Mouse (Mus musculus) left cerebral cortex, postnatal 25 days (tissue): Measurements from ENCODE around the gene Phka2. TPM values are rescaled to one million over a fixed set of nuclear protein-coding genes. Genes with fewer than 3 reads are reported as not detected.
A peak's percentile ranks its signal among the peaks of the same experiment; 100 is the strongest.

Experiments used
- DNase-seq, 2 experiments: peaks; one replicate each; pipeline ENCODE4 v3.0.0; 2022; ENCODE audit warnings: low spot score in 2 of 2, mixed read lengths in 1 of 2
- intact Hi-C: fragments of 180-260 bp; cut with DNase I; formaldehyde crosslinking; loops from one replicate; pipeline ENCODE4 v1.15.1; 2025
- total RNA-seq, 2 experiments: library from RNA; stranded (reverse); gene quantifications; 2 replicates each; pipeline ENCODE4 v1.2.3; 2021

The Phka2 gene
- total RNA-seq: 10 to 100 TPM; 26.8 to 33.5 TPM

GRCm38 (mm10) chrX:160502048-160503041 lies at the start of gene Phka2:
Phka2 (plus strand) TSS chrX:160502166.
- peak; percentile 81 to 84 for DNase-seq
- intact Hi-C loops: loop anchor here (10.0 kb wide), 1 partner anchor 262 kb away; the partner anchor contains the start of gene Rs1

GRCm38 (mm10) chrX:160455686-160456085 lies 46.3 kb upstream of the Phka2 start:
- intact Hi-C loops: no loop called here
- no peak for DNase-seq

- no peak for DNase-seq
- intact Hi-C loops: no loop called here
Measured at GRCm38 (mm10) chrX:160471257-160471786, 30.6 kb upstream of the Phka2 start.

GRCm38 (mm10) chrX:160489784-160490183 lies 12.2 kb upstream of the Phka2 start:
- DNase-seq: no peak
- intact Hi-C loops: no loop called here

GRCm38 (mm10) chrX:160494333-160494732 lies 7.6 kb upstream of the Phka2 start:
- DNase-seq: no peak

GRCm38 (mm10) chrX:160494921-160495320 lies 7.0 kb upstream of the Phka2 start:
- no peak for DNase-seq

More at GRCm38 (mm10) chrX:160494333-160494732, 7.6 kb upstream of the Phka2 start:
- intact Hi-C loops: no loop called here

GRCm38 (mm10) chrX:160496473-160496872 lies 5.5 kb upstream of the Phka2 start:
- no peak for DNase-seq
- intact Hi-C loops: no loop called here

More at GRCm38 (mm10) chrX:160494921-160495320, 7.0 kb upstream of the Phka2 start:
- intact Hi-C loops: no loop called here

- DNase-seq: no peak
- intact Hi-C loops: loop anchor here (10.0 kb wide), 1 partner anchor 264 kb away; the partner anchor contains the start of gene Rs1
Measured at GRCm38 (mm10) chrX:160501095-160501494, 871 bp upstream of the Phka2 start.

GRCm38 (mm10) chrX:160501687-160502047 lies 299 bp upstream of the Phka2 start:
- DNase-seq: no peak
- intact Hi-C loops: loop anchor here (10.0 kb wide), 1 partner anchor 263 kb away; the partner anchor contains the start of gene Rs1

- DNase-seq: no peak
- intact Hi-C loops: loop anchor here (10.0 kb wide), 1 partner anchor 256 kb away; the partner anchor contains the start of gene Rs1
Measured at GRCm38 (mm10) chrX:160509046-160509445, 7.1 kb downstream of the Phka2 start.

GRCm38 (mm10) chrX:160510197-160510596 lies 8.2 kb downstream of the Phka2 start:
- intact Hi-C loops: no loop called here
- DNase-seq: peak in 1 of 2 experiments; percentile 54

GRCm38 (mm10) chrX:160516027-160516426 lies 14.1 kb downstream of the Phka2 start:
- DNase-seq: no peak
- intact Hi-C loops: no loop called here

- intact Hi-C loops: no loop called here
- DNase-seq: peak in 1 of 2 experiments; percentile 55
Measured at GRCm38 (mm10) chrX:160542772-160543171, 40.8 kb downstream of the Phka2 start.

GRCm38 (mm10) chrX:160548875-160549274 lies 46.9 kb downstream of the Phka2 start:
- intact Hi-C loops: no loop called here
- no peak for DNase-seq

GRCm38 (mm10) chrX:160552066-160552465 lies 50.1 kb downstream of the Phka2 start:
- peak; percentile 5 to 27 for DNase-seq
- intact Hi-C loops: loop anchor here (5.0 kb wide), 1 partner anchor 375 kb away; no protein-coding TSS in a partner anchor

GRCm38 (mm10) chrX:160583589-160583988 lies 81.6 kb downstream of the Phka2 start:
- peak in 1 of 2 experiments; percentile 53 for DNase-seq
- intact Hi-C loops: loop anchor here (5.0 to 10.0 kb wide), 2 partner anchors 411 to 449 kb away; partner anchors contain the start of gene Cdkl5

GRCm38 (mm10) chrX:160584148-160584838 lies 82.3 kb downstream of the Phka2 start:
- intact Hi-C loops: loop anchor here (5.0 to 10.0 kb wide), 2 partner anchors 411 to 448 kb away; partner anchors contain the start of gene Cdkl5
- no peak for DNase-seq

GRCm38 (mm10) chrX:160585110-160585509 lies 83.1 kb downstream of the Phka2 start:
- no peak for DNase-seq
- intact Hi-C loops: loop anchor here (5.0 to 10.0 kb wide), 3 partner anchors 187 to 437 kb away; partner anchors contain the start of gene Cdkl5

- peak in 1 of 2 experiments; percentile 67 for DNase-seq
- intact Hi-C loops: loop anchor here (5.0 to 10.0 kb wide), 3 partner anchors 184 to 434 kb away; partner anchors contain the start of gene Cdkl5
Measured at GRCm38 (mm10) chrX:160588523-160588922, 86.6 kb downstream of the Phka2 start.
